Mouse (Mus musculus): ENCODE measurements around the gene Pfkl.
"Not testable (repeated sequence)": the region's sequence is repeated elsewhere in the genome, so short reads cannot be mapped to it uniquely, and the experiment has no call there.

The Pfkl gene

GRCm38 (mm10) chr10:77971709-77972553, 38.0 kb downstream of the Pfkl start:
- in situ Hi-C loops (cut with MseI, MboI): no loop called here

- in situ Hi-C loops (cut with MseI, MboI): no loop called here
Measured at GRCm38 (mm10) chr10:77971191-77971590, 38.7 kb downstream of the Pfkl start.

GRCm38 (mm10) chr10:77970481-77970880, 39.4 kb downstream of the Pfkl start, which contains the start of gene Trpm2:
Trpm2 (minus strand) TSS chr10:77970563.
- in situ Hi-C loops (cut with MseI, MboI): no loop called here

GRCm38 (mm10) chr10:77969973-77970325, 39.9 kb downstream of the Pfkl start:
- in situ Hi-C loops (cut with MseI, MboI): no loop called here

GRCm38 (mm10) chr10:77969274-77969972, 40.5 kb downstream of the Pfkl start:
- in situ Hi-C loops (cut with MseI, MboI): no loop called here

GRCm38 (mm10) chr10:77963971-77964370, 45.9 kb downstream of the Pfkl start:
- in situ Hi-C loops (cut with MseI, MboI): no loop called here

- in situ Hi-C loops (cut with MseI, MboI): no loop called here
Measured at GRCm38 (mm10) chr10:77962725-77963124, 47.2 kb downstream of the Pfkl start.

GRCm38 (mm10) chr10:77950468-77950867, 59.4 kb downstream of the Pfkl start:
- in situ Hi-C loops (cut with MseI, MboI): not testable (repeated sequence)

GRCm38 (mm10) chr10:77939685-77940084, 70.2 kb downstream of the Pfkl start:
- in situ Hi-C loops (cut with MseI, MboI): no loop called here

Data from mouse trophoblast stem cell (cell line).